Mouse (Mus musculus): ENCODE results near the gene Troap.
"Not testable (repeated sequence)": the region's sequence is repeated elsewhere in the genome, so short reads cannot be mapped to it uniquely, and the experiment has no call there.

Gene Troap

DNA sequence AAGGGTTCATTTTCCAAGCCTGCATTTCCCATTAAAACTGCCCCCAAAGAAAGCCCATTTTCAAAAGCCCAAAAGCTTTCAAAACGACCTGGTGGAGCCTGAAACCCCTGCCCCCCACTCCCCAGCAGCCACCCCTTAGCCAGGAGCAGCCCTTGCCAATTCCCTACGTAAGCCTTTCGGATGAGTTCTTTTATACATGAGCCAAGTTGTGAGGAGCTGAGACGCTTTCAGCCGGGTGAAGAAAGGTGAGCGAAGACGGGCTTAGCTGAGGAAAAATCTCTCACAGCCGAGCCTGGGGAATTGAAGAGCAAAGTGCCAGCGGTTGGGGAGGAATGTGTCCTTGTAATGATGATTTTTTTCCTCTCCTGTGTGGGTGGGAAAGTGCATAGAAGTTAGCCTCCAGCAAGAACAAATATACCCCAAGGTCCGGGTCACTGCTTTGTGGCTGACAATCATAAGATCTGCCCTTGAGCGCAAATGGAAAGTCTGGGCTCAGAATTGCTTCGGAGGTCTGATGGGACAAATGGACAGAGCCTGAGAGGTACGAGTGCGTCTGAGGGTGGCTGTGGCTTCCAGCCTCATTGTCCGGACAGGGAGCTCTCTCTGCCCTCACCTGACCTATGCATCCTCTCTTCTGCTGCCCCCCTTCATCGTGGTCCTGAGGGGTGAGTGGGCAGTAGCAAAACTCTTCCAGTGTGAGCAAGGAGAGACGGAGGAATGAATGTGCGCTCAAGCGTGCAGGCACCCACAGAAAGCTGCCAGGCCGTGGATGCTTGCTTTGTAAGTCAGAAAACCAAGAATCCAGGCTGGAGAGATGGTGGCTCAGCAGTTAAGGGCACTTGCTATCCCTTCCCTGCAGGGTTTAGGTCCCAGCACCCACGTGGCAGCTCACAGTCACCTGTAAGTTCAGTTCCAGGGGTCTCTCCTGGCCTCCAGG lies 33.2 kb upstream of the Troap start:
- no peak for DNase-seq (ENCODE audit: low spot score)

DNA sequence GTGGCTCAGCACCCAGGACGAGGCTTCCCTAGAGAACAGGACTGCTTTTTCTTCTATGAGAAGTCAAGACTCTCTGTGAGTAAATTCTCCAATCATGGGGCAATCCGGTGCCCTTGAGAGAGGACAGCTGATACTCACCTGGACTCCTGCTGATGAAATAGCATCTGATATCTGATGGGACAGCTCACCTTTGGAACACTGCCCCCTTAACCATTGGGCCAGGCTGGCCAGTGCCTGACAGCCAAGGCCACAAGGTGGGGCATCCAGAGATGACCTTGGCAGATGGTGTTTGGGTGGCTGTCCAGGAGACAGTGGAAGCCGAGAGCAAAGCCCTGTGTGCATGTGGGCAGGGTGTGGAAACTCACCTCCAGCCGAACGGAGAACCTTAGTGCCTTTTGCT lies 32.0 kb upstream of the Troap start:
- DNase-seq (ENCODE audit: low spot score), result no peak

GRCm38 (mm10) chr15:99044854-99045253 lies 29.5 kb upstream of the Troap start:
- no peak for DNase-seq (ENCODE audit: low spot score)

DNA sequence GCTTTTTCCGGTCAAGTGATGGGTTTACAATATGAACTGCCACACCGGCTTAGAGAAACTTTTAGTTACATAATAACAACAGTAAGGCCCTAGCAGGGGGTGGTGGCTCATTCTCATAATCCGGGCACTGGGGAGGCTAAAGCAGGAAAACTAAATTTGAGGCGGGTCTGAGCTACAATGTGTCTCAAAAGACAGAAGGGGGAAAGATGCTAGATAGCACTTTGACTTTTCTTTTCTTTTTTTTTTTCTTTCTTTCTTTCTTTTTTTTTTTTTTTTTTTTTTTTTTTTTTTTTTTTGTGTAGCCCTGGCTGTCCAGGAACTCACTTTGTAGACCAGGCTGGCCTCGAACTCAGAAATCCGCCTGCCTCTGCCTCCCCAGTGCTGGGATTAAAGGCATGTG lies 28.6 kb upstream of the Troap start:
- not testable (repeated sequence) for DNase-seq (ENCODE audit: low spot score)

- peak; percentile 53 for DNase-seq (ENCODE audit: low spot score)
Measured at GRCm38 (mm10) chr15:99049473-99050253, 24.7 kb upstream of the Troap start.

GRCm38 (mm10) chr15:99053373-99053772 lies 21.0 kb upstream of the Troap start:
- no peak for DNase-seq (ENCODE audit: low spot score)

DNA sequence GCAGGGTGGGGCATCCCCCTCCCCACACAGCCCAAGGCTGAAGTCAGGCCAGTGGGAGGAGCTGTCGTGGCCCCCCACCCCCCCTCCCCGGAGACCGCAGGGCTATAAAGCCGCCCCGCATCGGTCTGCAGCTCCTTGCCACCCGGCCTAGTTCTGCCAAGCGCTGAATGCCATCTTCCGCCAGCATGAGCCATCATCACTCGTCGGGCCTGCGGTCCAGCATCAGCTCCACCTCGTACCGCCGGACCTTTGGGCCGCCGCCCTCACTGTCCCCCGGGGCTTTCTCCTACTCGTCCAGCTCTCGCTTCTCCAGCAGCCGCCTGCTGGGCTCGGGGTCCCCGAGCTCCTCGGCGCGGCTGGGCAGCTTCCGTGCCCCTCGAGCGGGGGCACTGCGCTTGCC lies 19.3 kb upstream of the Troap start, which contains the start of gene Prph:
Prph (plus strand) TSS at position 135 of the 400 bp plus-strand sequence.
- no peak for DNase-seq (ENCODE audit: low spot score)

- no peak for DNase-seq (ENCODE audit: low spot score)
Measured at GRCm38 (mm10) chr15:99055511-99055961, 18.8 kb upstream of the Troap start.

DNA sequence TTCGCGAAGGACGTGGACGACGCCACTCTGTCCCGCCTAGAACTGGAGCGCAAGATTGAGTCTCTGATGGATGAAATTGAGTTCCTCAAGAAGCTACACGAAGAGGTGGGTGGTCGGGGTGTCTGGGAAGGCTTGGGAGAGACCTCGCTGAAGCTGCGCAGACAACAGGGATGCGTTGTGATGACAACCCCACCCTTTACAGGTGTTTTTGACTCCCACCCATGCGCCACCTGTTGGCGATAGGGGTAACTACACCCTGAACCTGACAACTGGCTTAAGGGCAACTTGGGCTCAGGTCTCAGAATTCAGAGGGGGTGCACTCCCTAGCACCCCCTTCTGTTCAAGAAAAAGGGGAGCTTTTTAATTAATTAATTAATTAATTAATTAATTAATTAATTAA lies 18.0 kb upstream of the Troap start:
- no peak for DNase-seq (ENCODE audit: low spot score)

DNA sequence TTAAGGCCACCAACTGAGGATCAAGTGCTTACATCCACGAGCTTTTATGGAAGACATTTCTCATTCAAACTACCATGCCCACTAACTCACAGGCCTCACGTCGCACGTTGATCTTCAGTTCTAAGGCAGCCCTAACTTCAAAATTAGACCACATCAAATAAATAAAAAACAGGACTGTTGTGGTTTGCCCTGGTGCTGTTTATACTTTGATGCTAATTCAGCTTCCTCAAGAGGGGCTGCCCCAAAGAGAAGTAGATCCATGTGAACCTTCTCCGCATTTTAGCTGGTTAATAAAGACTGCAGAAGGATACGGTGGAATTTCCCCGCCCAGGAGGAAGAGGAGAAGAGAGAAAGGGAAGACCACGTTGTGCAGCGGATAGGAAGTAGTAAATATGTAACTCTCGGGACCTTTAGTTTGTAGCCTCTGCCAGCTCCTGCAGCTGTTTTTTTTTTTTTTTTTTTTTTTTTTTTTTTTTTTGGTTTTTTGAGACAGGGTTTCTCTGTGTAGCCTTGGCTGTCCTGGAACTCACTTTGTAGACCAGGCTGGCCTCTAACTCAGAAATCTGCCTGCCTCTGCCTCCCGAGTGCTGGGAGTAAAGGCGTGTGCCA lies 8.7 kb upstream of the Troap start:
- no peak for DNase-seq (ENCODE audit: low spot score)

DNA sequence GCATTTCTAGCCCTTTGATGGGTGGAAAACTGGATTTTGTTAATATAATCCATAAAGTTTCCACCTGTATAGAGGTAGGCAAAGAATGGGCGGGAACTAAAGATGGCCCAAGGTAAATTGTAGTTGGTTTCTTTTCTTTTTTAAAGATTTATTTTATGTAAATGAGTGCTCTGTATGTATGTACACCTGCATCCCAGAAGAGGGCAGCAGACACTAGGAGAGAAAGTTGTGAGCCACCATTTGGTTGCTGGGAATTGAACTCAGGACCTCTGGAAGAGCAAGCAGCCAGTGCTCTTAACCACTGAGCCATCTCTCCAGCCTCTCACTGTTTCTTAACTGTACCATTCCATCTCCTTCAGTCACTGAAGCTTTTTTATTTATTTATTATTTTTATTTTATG lies 2.4 kb upstream of the Troap start:
- no peak for DNase-seq (ENCODE audit: low spot score)

- peak; percentile 98 for DNase-seq (ENCODE audit: low spot score)
Measured at GRCm38 (mm10) chr15:99074600-99075333, 392 bp downstream of the Troap start.

DNA sequence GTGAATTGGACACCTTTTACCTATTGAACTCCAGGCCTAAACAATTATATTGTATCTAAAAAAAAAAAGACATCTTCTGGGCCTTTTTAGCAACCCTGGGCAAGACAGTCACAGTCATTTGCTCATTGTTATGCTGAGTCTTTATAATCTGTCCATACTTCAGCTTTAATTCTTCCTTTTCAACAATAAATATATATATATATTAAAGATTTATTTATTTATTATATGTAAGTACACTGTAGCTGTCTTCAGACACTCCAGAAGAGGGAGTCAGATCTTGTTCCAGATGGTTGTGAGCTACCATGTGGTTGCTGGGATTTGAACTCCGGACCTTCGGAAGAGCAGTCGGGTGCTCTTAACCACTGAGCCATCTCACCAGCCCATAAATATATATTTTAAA lies 1.6 kb downstream of the Troap start:
- DNase-seq (ENCODE audit: low spot score), result not testable (repeated sequence)

DNA sequence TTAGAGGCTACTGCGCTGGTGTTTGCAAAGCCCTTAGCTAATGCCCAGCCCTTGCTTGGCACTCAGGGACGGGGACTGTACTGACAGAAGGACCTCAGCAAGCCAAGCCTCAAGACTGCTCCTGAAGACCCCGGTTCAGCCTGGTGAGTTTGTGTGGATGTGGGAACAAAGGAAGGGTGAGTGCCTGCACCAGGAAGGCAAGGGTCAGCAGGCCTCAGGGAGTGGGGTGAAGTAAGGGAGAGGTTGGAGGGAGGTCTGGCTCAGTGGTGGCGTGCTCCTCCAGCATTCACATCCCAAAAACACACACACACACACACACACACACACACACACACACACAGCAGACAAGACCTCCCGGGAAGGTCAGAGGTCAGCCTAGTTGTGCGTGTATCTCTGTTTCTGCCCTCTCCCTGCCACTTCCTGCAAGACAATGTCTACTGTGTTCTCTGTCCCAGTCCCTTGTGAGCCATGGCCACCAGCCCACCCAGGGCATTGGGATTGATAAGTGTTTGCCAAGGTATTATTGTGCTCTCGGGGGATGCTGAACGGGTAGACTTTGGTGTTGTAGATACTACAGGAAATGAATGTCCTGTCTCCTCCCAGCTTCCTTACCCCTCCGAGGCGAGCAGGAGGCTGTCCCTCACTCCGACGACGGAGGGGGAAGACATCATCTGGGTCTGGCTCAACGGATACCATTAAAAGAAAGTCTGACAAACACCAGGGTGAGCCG lies 4.0 kb downstream of the Troap start:
- DNase-seq (ENCODE audit: low spot score), result no peak

DNA sequence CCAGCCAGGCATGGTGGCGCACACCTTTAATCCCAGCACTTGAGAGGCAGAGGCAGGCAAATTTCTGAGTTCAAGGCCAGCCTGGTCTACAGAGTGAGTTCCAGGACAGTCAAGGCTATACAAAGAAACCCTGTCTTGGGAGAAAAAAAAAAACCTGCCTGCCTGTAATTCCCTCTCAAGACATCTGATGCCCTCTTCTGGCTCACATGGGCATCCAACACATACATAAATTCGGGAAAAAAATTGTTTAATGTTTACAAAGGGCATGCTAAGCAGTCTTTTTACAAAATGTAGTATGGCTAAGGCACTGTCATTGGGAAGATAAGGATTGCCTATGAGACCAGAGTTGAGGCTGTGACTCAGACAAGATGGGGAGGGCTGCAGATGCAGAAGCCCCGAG lies 5.4 kb downstream of the Troap start:
- DNase-seq (ENCODE audit: low spot score), result no peak

DNA sequence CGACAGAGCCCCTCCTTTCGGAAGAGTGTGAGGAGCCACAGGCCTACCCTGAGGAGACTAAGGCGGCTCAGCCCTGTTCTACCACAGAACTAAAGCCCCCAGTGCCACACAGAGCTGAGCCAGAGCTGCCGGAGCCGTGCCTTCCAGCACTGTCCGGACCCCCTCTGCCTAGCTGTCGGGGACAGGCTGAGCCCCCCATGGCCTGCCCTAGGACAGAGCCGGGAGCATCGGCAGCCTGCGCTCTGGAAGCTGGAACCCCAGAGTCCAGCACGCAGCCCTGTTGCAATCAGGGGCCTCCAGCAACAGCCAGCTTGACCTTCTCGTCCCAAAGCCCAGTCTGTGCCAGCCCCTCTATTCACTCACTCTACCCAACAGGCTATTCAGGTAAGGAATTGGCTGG lies 7.9 kb downstream of the Troap start:
- no peak for DNase-seq (ENCODE audit: low spot score)

DNA sequence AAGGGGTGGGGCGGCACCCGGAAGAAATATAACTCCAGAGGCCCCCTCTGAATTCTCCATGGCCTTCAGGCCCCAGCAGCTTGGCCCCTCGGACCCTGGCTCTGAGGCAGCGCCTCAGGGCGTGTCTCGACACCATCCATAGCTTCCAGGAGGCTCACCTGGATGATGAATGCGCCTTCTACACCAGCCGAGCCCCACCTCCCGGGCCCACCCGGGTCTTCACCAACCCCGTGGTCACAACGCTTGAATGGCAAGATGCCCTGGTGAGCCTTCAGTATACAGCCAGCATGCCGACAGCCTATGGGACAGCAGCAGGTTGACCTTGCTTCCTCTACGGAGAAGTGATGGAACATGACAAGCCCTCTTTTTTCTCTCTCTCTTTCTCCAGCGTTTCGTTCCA lies 8.5 kb downstream of the Troap start:
- no peak for DNase-seq (ENCODE audit: low spot score)

DNA sequence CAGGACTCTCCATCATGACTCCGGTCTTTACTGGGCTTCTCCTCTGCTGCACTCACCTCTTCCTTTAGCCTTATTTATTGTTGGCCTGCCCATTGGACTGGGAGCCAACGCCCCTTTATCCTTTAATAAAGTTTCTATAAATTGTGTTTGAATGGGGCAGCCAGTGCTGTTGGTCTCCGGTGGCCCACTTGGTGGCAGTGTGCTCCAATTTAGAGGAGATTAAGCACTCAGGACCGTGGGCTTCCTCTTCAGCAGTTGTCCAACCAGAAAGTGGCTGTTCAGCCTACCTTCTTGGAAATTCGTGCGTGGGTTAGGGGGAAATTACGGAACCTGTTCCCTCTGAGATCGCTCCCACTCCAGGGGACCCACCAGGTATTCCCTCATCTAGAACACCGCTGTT lies 8.9 kb downstream of the Troap start:
- peak; percentile 38 for DNase-seq (ENCODE audit: low spot score)

DNA sequence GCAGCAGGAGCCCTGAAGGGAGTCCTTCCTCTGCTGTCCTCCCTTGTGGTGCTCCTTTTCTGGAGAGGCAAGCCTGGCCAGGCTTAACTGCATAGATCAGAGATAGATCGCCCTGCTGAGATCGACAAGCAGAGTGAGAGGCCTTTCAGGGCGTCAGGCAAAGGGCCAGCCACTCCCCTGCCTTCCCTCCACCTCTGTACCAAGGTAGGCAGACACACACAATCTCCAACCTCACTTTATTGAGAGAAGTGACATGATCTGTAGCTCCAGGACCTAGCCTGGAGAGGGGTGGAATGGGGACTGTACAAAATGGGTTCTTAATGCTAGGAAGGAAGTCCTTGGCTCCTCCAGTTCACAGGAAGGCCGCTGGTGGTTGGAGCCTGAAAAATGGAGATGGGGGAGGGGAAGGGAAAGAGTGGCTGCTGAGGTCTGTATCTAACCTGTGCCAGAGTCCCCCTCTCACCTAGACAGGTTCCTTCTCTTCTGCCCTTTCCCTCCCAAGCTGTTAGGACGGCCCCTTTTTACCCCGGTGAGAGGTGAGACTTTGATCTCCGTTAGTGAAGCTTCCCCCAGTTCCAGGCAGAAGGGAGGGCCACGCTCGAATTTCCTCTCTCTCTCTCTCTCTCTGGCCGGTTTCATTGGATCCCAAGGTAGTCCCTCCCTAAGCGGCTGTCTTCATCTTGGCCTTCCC lies 9.6 kb downstream of the Troap start:
- no peak for DNase-seq (ENCODE audit: low spot score)

DNA sequence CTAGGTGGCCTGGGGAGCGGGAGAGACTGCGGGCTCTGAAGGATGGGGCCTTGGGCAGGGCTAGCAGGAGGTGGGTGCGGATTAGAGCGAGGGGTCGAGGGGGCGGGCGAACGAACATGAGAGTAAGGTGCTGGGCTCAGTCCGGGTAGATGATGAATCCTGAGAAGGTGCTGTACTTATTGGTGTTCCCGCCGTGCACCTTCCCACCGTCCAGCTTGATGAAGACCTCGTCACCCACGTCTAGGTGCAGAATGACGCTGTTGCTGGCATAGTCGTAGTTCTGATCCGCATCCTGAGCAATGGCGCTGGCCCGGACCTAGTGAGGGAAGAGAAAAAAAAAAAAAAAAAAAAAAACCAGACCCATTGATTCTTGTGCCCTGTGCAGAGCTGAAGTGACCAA lies 10.2 kb downstream of the Troap start:
- DNase-seq (ENCODE audit: low spot score), result no peak

DNA sequence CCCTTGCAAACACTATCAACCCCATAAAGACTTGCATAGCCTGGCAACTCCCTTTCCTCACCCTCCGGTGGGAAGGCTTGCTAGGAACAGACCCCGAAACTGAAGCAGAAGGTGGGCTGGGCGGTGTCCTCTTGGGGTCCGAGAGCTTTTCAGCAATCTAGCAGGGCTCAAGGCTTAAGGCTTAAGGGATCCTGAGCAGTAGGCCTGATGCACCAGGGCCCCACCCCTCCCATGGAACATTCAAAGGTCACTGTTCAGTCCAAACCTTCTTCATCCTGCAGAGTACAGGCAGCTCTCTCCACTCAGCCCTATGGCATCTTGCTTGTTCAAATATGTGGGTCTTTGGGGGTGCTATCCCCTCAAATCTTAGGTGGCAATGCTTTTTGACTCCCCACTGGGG lies 11.6 kb downstream of the Troap start:
- DNase-seq (ENCODE audit: low spot score), result no peak
